Mouse (Mus musculus): ENCODE measurements around the gene Galnt14. TPM values are rescaled to one million over a fixed set of nuclear protein-coding genes. Genes with fewer than 3 reads are reported as not detected.

Galnt14 gene
- polyA plus RNA-seq, 1 experiment from 2014 or later: 0.32 TPM

DNA sequence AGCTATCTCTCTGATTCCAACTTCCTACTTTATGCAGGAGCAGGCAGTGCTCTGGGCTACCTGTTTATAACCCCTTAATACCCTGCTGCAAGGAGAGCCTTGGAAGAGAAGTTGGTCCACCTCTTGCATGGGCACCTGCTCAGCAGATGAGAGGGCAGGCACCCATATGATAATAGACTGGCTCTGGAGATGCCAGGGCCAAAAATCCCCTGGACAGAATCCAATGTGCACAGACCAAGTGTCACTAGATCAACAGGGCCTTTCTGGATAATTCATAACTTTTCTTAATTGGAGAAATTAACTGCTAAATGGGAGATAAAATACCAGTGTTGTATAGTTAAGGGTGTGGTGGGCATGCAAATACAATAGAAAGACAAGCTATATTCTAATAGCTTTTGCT, 6.7 kb downstream of the Galnt14 start:
- Histone ChIP-seq H3K9me3 (no peaks in the 10 kb centered on the region), H3K4me1 (no peaks in the 10 kb centered on the region), H3K9ac (no peak overlapping the region), H3K27ac (no peak overlapping the region), H3K36me3 (no peaks in the 10 kb centered on the region), H3K27me3 (replicated peaks) (peaks cover 4% of the 10 kb centered on the region; the same call in 1 of the 2 replicates), H3K4me3 (replicated peaks) (no peak overlapping the region), H3K4me2 (no peak overlapping the region)
- ATAC-seq (ENCODE audit: insufficient read depth, low FRiP score, low read depth): no peak

DNA sequence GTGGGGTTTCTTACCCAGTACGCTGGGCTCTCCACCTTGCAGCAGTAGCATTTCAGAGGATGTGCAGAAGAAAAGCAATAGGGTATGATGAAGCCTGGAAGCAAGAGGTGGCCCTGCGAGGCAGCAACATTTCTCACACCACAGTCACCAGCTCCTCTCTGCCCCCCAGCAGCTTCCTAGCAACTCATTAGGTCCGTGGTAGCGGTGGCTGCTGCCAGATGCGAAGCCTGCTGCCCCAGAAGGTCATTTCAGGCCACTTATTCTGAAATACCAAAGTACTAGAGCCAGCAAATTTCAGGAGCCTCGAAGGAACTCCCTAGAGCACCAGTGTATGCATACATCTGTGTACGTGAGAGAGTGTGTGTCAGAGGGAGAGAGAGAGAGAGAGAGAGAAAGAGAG, 9.2 kb downstream of the Galnt14 start:
- no peak overlapping the region for H3K4me2 ChIP-seq
- no peak overlapping the region for H3K4me3 ChIP-seq (replicated peaks)
- 33% methylated on average over 7 of the region's 7 CpGs for WGBS
- no peak overlapping the region for H3K27ac ChIP-seq
- no peaks in the 10 kb centered on the region for H3K36me3 ChIP-seq
- no peaks in the 10 kb centered on the region for H3K27me3 ChIP-seq (replicated peaks)
- no peak overlapping the region for H3K9ac ChIP-seq
- ATAC-seq (ENCODE audit: insufficient read depth, low FRiP score, low read depth): no peak
- no peaks in the 10 kb centered on the region for H3K9me3 ChIP-seq
- no peaks in the 10 kb centered on the region for H3K4me1 ChIP-seq

DNA sequence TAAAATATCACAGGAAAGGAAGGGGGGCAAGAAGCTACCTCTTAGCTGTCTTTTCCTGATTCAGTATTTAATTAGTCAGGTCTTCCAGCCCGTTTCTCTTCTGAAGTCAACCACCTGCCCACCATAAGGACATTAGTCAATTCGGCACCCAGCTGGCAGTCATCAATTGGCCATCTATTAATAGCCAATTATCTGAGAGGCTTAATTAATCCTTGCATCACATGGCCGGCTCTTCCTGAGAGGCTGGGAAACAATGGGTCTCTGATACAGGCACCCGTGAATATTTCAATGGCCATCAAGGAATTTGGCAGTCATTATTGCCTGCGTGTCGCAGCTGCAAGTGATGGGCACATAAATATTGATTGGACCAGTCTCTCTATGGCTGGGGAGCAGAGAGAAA, 10.4 kb downstream of the Galnt14 start:
- Histone ChIP-seq H3K27ac (no peak overlapping the region), H3K4me3 (replicated peaks) (no peak overlapping the region), H3K4me2 (no peak overlapping the region), H3K9ac (no peak overlapping the region), H3K27me3 (replicated peaks) (no peaks in the 10 kb centered on the region), H3K4me1 (no peaks in the 10 kb centered on the region), H3K36me3 (no peaks in the 10 kb centered on the region), H3K9me3 (no peaks in the 10 kb centered on the region)
- no peak for ATAC-seq (ENCODE audit: insufficient read depth, low FRiP score, low read depth)
- WGBS: 64% methylated on average over 6 of the region's 6 CpGs

DNA sequence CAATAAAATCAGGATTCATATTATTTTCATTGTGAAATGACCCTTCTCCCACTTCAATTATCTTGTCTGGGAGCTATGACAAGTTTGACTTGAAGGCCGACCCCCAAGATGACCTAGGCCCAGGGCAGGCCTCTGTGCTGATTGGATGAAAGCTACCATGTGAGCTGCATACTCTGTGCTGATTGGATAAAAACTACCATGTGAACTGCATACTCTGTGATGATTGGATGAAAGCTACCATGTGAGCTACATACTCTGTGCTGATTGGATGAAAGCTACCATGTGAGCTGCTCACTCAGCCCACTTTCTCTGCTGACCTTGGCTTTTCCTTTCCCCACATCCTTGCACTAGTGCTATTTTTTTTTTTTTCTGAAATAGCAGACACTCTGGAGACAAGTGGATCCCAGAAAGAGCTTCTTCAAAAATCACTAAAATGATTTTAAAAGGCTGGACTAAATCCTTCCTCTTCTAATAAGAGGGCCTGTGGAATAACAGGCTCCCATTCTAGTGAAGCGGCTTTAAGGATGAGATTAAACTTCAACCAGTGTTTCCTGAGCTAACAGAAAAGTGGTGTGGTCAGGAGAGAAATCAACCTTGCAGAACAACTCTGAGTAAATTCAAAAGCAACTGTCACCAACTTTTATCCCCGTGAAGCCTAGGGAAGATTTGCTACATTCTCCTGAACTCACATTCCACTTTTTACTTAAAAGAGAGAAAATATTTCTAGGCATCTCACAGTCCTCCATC, 15.9 kb downstream of the Galnt14 start:
- no peak overlapping the region for H3K9ac ChIP-seq
- no peak for ATAC-seq (ENCODE audit: insufficient read depth, low FRiP score, low read depth)
- no peak overlapping the region for H3K4me3 ChIP-seq (replicated peaks)
- H3K27me3 ChIP-seq (replicated peaks): no peaks in the 10 kb centered on the region
- 74% methylated on average over 3 of the region's 3 CpGs for WGBS
- H3K4me1 ChIP-seq: no peaks in the 10 kb centered on the region
- no peak overlapping the region for H3K27ac ChIP-seq
- no peaks in the 10 kb centered on the region for H3K36me3 ChIP-seq
- no peaks in the 10 kb centered on the region for H3K9me3 ChIP-seq
- H3K4me2 ChIP-seq: no peak overlapping the region

DNA sequence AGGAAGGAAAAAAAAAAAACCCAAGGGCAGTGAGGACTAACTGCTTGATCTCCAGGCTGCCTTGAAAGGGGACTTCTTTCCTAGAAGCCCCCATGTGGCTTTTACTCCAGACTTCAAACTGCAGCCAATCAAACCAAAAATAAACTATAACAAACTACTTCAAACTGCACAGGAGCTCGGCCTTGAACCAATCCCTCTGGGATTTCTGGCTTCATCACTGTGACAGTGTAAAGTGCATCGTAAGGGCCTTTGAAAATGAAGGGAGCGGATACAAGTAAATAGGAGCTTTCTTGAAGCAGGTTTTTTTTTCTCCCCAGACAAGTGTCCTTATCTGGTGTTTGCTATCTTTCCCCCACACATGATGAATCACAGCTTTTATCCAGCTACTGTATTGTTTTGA, 22.0 kb downstream of the Galnt14 start:
- 68% methylated on average over 3 of the region's 3 CpGs for WGBS
- Histone ChIP-seq H3K4me2 (no peak overlapping the region), H3K4me3 (replicated peaks) (no peak overlapping the region), H3K27me3 (replicated peaks) (no peaks in the 10 kb centered on the region), H3K36me3 (no peaks in the 10 kb centered on the region), H3K9me3 (no peaks in the 10 kb centered on the region), H3K27ac (no peak overlapping the region), H3K9ac (no peak overlapping the region), H3K4me1 (no peaks in the 10 kb centered on the region)
- ATAC-seq (ENCODE audit: insufficient read depth, low FRiP score, low read depth): no peak

DNA sequence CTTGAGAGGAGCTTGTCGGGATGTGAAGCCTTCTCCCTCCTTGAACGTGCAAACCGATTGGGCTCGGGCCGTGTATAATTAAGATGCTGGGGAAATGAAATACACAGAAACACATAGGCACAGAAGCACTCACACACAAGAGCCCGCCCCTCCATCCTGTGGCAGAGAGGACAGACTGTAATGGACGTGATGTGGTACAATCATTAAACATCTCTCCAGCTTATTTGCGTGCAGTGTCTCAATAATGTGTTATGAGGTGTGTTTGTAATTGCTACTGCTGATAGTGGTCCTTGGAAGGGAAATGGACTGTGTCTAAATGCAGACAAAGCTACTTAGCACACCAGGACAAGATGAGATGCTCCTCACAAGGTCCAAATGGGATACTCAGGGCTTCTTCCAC, 24.0 kb downstream of the Galnt14 start:
- H3K4me2 ChIP-seq: no peak overlapping the region
- H3K9ac ChIP-seq: no peak overlapping the region
- H3K27ac ChIP-seq: no peak overlapping the region
- 76% methylated on average over 8 of the region's 8 CpGs for WGBS
- H3K4me3 ChIP-seq (replicated peaks): no peak overlapping the region
- H3K4me1 ChIP-seq: no peaks in the 10 kb centered on the region
- H3K36me3 ChIP-seq: no peaks in the 10 kb centered on the region
- no peaks in the 10 kb centered on the region for H3K9me3 ChIP-seq
- ATAC-seq (ENCODE audit: insufficient read depth, low FRiP score, low read depth): no peak
- H3K27me3 ChIP-seq (replicated peaks): no peaks in the 10 kb centered on the region

DNA sequence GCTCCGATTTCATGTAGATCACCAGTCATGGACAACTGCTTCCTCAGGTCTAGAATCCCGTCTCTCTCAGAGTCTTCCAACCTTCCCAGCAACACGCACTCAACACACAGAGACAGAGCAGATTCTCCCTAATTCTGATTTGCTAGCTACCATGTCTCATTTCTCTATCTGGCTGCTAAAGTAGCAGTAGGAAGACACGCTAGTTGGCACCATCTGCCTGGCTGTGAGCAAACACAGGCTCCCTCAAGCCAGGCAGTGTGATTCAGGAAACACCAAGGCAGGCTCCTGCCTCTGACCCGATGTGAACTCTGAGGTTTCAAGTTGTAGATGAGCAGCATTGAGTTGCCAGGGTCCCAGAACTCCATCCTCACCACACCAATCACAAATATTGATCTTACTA, 25.5 kb downstream of the Galnt14 start:
- Histone ChIP-seq H3K27ac (no peak overlapping the region), H3K4me2 (no peak overlapping the region), H3K9me3 (no peaks in the 10 kb centered on the region), H3K36me3 (no peaks in the 10 kb centered on the region), H3K4me1 (no peaks in the 10 kb centered on the region), H3K9ac (no peak overlapping the region), H3K27me3 (replicated peaks) (no peaks in the 10 kb centered on the region), H3K4me3 (replicated peaks) (no peak overlapping the region)
- ATAC-seq (ENCODE audit: insufficient read depth, low FRiP score, low read depth): no peak
- WGBS: 63% methylated on average over 5 of the region's 5 CpGs

DNA sequence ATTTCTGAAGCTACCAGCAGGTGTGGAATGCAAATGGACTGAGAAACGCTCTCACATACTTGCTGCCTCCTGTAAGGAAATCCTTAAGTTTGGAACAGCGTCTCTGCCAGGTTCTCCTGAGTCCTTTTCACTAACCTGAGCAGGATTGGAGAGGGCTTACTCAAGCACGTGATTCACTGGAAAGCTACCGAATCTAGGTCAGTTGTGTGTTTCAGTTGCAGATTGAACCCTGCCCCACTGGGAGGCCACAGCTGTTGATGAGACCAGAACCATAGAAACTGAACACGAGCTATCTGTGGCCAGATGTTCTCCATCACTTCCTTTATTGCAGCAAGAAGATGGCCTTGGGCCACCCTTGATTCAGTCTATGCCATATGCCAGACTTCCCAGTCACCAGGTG, 38.3 kb downstream of the Galnt14 start:
- no peaks in the 10 kb centered on the region for H3K4me1 ChIP-seq
- H3K9me3 ChIP-seq: no peaks in the 10 kb centered on the region
- no peak overlapping the region for H3K27ac ChIP-seq
- ATAC-seq (ENCODE audit: insufficient read depth, low FRiP score, low read depth): no peak
- no peak overlapping the region for H3K4me3 ChIP-seq (replicated peaks)
- H3K9ac ChIP-seq: no peak overlapping the region
- H3K36me3 ChIP-seq: no peaks in the 10 kb centered on the region
- H3K27me3 ChIP-seq (replicated peaks): no peaks in the 10 kb centered on the region
- no peak overlapping the region for H3K4me2 ChIP-seq
- WGBS: 62% methylated on average over 5 of the region's 5 CpGs

DNA sequence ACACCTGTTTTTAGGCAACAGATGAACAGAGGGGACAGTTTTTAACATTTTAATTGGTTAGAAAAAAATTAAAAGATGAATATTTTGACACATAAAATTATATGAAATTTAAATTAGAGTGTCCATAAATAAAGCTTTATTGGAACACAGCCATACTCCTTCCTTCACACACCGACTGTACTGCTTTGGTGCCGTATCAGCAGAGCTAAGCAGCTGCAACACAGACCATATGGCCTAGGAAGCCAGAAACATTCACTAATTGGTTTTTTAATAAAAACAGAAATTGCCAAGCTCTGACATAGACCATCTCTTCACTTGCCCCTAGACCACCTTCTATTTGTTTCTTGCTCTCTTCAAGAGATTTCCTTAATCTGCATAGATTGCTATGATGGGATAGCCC, 40.2 kb downstream of the Galnt14 start:
- Histone ChIP-seq H3K4me2 (no peak overlapping the region), H3K27ac (no peak overlapping the region), H3K4me1 (no peaks in the 10 kb centered on the region), H3K9ac (no peak overlapping the region), H3K9me3 (no peaks in the 10 kb centered on the region), H3K27me3 (replicated peaks) (no peaks in the 10 kb centered on the region), H3K4me3 (replicated peaks) (no peak overlapping the region), H3K36me3 (no peaks in the 10 kb centered on the region)
- no peak for ATAC-seq (ENCODE audit: insufficient read depth, low FRiP score, low read depth)
- 55% methylated on average over 2 of the region's 2 CpGs for WGBS

DNA sequence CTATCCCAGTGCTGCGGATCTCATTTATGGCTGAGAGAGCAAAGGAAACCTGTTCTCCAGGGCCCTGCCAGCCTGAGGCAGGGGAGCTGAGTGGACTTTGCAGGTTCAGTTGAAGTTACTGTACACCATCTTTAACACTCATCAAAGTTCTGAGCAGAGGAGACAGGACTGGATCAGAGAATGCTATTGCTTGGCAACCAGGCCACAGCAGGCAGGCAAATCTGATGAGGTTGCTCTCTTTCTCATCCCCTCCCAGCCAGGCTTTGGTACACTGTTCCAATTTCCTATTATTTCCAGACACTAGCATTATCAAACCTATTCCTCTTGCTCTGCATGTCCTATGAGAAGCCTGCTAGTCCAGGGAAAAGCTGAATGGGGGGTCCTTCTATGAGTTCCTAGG, 41.3 kb downstream of the Galnt14 start:
- ATAC-seq (ENCODE audit: insufficient read depth, low FRiP score, low read depth): no peak

DNA sequence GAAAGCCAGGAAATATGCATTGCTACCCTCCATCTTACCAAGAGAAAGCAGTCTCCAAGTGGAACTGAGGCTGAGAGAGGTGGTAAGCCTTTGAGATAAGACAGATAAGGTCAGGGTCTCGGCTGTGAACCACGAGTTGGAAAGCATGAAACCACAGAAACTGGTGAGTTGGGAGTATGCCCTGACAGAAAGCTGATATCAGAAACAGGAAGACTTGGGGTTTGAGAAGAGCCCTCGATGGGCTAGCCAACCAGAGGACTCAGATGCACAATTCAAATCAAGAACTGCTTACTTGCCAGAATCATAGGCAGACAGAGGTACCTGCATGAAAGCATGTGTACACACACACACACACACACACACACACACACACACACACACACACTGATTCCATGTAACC, 47.0 kb downstream of the Galnt14 start:
- H3K27me3 ChIP-seq (replicated peaks): no peaks in the 10 kb centered on the region
- no peaks in the 10 kb centered on the region for H3K4me1 ChIP-seq
- H3K27ac ChIP-seq: no peak overlapping the region
- ATAC-seq (ENCODE audit: insufficient read depth, low FRiP score, low read depth): no peak
- H3K4me2 ChIP-seq: no peak overlapping the region
- H3K36me3 ChIP-seq: no peaks in the 10 kb centered on the region
- H3K9me3 ChIP-seq: no peaks in the 10 kb centered on the region
- H3K4me3 ChIP-seq (replicated peaks): no peak overlapping the region
- H3K9ac ChIP-seq: no peak overlapping the region
- WGBS: 56% methylated on average over 3 of the region's 3 CpGs

More for the DNA sequence above, 41.3 kb downstream of the Galnt14 start:
- Histone ChIP-seq H3K27me3 (replicated peaks) (no peaks in the 10 kb centered on the region), H3K9ac (no peak overlapping the region), H3K9me3 (no peaks in the 10 kb centered on the region), H3K4me2 (no peak overlapping the region), H3K27ac (no peak overlapping the region), H3K4me3 (replicated peaks) (no peak overlapping the region), H3K4me1 (no peaks in the 10 kb centered on the region), H3K36me3 (no peaks in the 10 kb centered on the region)
- WGBS: 78% methylated on average over 1 of the region's 1 CpGs

DNA sequence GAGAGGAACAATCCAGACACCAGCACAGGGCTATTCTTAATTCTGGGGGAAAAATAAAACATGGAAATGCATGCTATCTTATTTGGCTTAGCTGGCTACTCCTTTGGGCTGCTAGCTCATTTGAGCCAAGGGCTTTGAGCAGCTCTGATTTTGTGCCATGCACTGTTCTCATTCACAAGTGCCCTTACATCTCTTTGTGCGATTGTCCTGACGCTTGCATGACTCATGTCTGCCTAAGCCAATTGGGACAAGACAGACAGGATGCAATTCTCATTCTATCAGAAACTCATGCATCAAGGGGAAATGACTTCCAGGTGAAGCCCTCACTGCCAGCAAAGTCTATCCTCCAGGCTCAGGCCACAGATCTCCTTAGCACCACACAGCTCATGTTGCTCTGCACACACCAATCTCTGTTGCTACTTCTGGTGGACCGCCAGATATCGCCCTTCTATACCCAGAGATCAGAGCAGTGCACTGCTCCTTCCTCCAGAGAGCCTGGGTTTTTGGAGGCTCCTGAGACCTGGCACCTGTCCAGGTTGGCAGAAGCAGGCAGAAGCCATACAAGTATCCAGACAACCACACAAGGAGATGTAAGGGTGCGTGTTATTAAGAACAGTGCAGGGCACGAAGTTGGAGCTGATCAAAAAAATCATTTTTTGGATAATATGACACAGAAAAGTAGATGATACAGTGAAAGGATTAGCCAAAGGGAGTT, 51.4 kb downstream of the Galnt14 start:
- Histone ChIP-seq H3K36me3 (no peaks in the 10 kb centered on the region), H3K4me1 (no peaks in the 10 kb centered on the region), H3K4me2 (no peak overlapping the region), H3K9ac (no peak overlapping the region), H3K4me3 (replicated peaks) (no peak overlapping the region), H3K9me3 (no peaks in the 10 kb centered on the region), H3K27me3 (replicated peaks) (no peaks in the 10 kb centered on the region), H3K27ac (no peak overlapping the region)
- WGBS: 87% methylated on average over 6 of the region's 6 CpGs
- no peak for ATAC-seq (ENCODE audit: insufficient read depth, low FRiP score, low read depth)
